Mouse (Mus musculus): ENCODE measurements at regions not wholly inside any gene's neighbourhood (a gene's known extent, or its start where the extent isn't known, plus 50 kb on each side); places are given as distances from the start of the nearest gene placed in this dataset.

DNA sequence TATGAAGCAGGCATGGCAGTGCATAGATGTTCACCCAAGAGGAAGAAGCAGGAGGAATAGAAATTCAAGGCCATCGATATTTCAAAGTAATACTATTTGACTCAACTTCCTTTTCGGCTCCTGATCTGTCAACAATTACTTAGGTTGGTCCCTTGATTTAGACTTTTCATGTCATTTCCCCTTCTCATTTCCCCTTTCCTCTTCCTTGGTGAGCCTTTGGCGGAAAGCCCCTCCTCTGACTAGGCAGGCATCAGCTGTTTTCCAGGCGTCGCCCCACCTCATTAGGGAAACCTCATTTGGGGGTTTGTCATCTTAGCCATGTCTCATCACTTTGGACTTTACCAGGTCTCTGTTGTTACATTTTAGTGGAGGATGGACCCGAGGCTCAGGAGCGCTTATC is 191.0 kb upstream of the Jarid2 start:
- TF ChIP-seq POLR2A (IDR thresholded peaks at IDR 0.05; ENCODE audit: borderline replicate concordance, extremely low read depth, low read depth, low read length) (no peak), CTCF (IDR thresholded peaks at IDR 0.05; ENCODE audit: insufficient read depth, low read length) (no peak)

Data from lung, adult 2 months (tissue).